Mouse (Mus musculus) intestine, embryonic 14.5 days (tissue): ENCODE measurements around the gene Olfr323. TPM values are rescaled to one million over a fixed set of nuclear protein-coding genes. Genes with fewer than 3 reads are reported as not detected.

Experiments
- ATAC-seq: fragments of 200-750 bp; cut with Nextera tagmentation; replicated peaks from 2 replicates; pipeline ENCODE4 v1.8.0; 2017; ENCODE audit warnings: low read depth, moderate number of reproducible peaks, moderate TSS enrichment, moderate library complexity; ENCODE audit not compliant: low FRiP score, low TSS enrichment
- DNase-seq: peaks from one replicate; pipeline ENCODE4 v3.0.0-alpha.2; 2018; ENCODE audit warnings: low spot score
- H3K27ac ChIP-seq: fragments of 300-500 bp; sonication (generic); 2 replicates; pipeline ENCODE4 v1.5.1; 2014; ENCODE audit warnings: low read depth, mild to moderate bottlenecking, control low read depth
- H3K27me3 ChIP-seq: fragments of 300-500 bp; sonication (generic); replicated peaks from 2 replicates; pipeline ENCODE4 v1.6.1; 2014; ENCODE audit warnings: low read length, control low read depth; ENCODE audit not compliant: control insufficient read depth, insufficient read depth
- H3K36me3 ChIP-seq: fragments of 300-500 bp; sonication (generic); 2 replicates; pipeline ENCODE4 v1.6.1; 2014; ENCODE audit warnings: low read length, control low read depth; ENCODE audit not compliant: control insufficient read depth, insufficient read depth
- H3K4me1 ChIP-seq: fragments of 300-500 bp; sonication (generic); replicated peaks from 2 replicates; pipeline ENCODE4 v1.6.1; 2014; ENCODE audit warnings: low read length, control low read depth, mixed read lengths; ENCODE audit not compliant: control insufficient read depth, insufficient read depth
- H3K4me2 ChIP-seq: fragments of 300-500 bp; sonication (generic); 2 replicates; pipeline ENCODE4 v1.6.1; 2014; ENCODE audit warnings: low read length
- H3K4me3 ChIP-seq: fragments of 300-500 bp; sonication (generic); 2 replicates; pipeline ENCODE4 v1.5.1; 2014; ENCODE audit warnings: low read depth, low read length, control low read depth, mixed read lengths
- H3K9ac ChIP-seq: fragments of 300-500 bp; sonication (generic); 2 replicates; pipeline ENCODE4 v1.6.1; 2014; ENCODE audit warnings: mild to moderate bottlenecking, low read length
- H3K9me3 ChIP-seq: fragments of 300-500 bp; sonication (generic); 2 replicates; pipeline ENCODE4 v1.6.1; 2016; ENCODE audit warnings: low read length, control low read depth; ENCODE audit not compliant: control insufficient read depth
- WGBS: fragments of 180-500 bp; shearing (Covaris S2); extraction: QIAGEN DNeasy Blood & Tissue Kit; methylation state at CpG from one replicate; pipeline ENCODE4 v1.1.7; 2014; 5-methylcytosine and 5-hydroxymethylcytosine counted together
- polyA plus RNA-seq: library from polyadenylated mRNA; unstranded; fragments of >200 nt; fragmentation: Nextera tagmentation; extraction: Ambion mirVana; gene quantifications from 2 replicates; pipeline ENCODE4 v1.2.1, GENCODE M21; 2014

Olfr323 gene
- polyA plus RNA-seq, 1 experiment from 2014 or later, result 0.12 TPM

DNA sequence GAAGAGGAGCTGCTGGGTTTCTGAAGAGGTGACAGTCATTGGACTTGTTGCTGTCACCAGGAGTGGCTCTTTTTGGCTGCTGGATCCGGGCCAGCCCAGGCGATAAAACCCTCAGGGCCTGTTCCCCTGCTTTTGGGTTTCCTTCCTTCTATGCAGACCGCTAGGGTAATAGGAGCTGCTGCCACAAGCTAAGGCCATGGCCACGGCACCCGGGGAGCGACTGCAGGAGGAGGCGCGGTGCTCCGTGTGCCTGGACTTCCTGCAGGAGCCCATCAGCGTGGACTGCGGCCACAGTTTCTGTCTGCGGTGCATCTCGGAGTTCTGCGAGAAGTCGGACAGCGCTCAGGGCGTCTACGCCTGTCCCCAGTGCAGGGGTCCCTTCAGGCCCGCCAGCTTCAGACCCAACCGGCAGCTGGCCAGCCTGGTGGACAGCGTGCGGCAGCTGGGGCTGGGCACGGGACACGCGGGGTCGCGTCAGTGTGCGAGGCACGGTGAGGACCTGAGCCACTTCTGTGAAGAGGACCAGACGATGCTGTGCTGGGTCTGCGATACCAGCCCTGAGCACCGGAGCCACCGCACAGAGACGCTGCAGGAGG is 10.1 kb upstream of the Olfr323 start, which contains the start of gene Trim58:
Gene Trim58 (plus strand): TSS at position 194 of the 596 bp plus-strand sequence.
- WGBS, result 5% methylated on average over 34 of the region's 34 CpGs
- Histone ChIP-seq H3K9ac (0 out of 2 replicates have a peak within 1 kb of the TSS, but pooled peaks have one; percentile 11), H3K4me2 (peak within 1 kb of the TSS; percentile 67), H3K27me3 (peaks cover 14% of the 10 kb centered on the region; the same call in 1 of the 2 replicates), H3K36me3 (no peaks in the 10 kb centered on the region), H3K4me3 (peak within 1 kb of the TSS; percentile 32), H3K27ac (no peak within 1 kb of the TSS), H3K4me1 (peaks cover 6% of the 10 kb centered on the region; the same call in 1 of the 2 replicates), H3K9me3 (no peaks in the 10 kb centered on the region)
- ATAC-seq (0 out of 2 replicates have a peak, but pooled peaks have one; percentile 40), DNase-seq (peak; percentile 73)

DNA sequence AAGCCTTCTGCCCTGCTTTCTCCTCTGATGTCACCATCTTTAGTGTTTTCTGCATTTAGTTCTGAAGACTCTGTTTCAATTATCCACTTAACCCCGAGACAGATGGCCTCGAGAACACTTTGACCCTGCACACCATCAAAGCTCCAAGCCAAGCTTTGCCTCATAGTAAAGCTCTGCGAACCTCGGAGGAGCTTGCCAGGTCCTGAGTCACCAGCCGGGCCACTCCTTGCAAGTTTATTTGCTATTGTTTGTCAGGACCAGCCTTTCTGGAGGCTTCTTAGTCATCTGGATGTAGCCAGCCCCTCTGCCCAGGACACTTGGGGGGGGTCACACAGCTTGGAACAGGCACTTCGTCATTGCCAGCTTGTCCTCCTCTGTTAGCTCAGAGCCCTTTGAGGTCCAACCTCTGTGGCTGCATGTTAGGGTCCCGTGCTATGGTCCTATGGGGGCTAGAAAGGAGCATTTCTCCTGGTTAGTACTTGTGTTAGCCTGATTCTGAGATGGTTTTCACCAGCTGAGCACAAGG is 7.9 kb upstream of the Olfr323 start:
- Histone ChIP-seq H3K36me3 (no peaks in the 10 kb centered on the region), H3K4me2 (no peak overlapping the region), H3K4me1 (peaks cover 6% of the 10 kb centered on the region; the same call in 1 of the 2 replicates), H3K4me3 (no peak overlapping the region), H3K9ac (no peak overlapping the region), H3K27me3 (peaks cover 14% of the 10 kb centered on the region; the same call in 1 of the 2 replicates), H3K9me3 (no peaks in the 10 kb centered on the region), H3K27ac (no peak overlapping the region)
- ATAC-seq, result no peak
- WGBS, result 45% methylated on average over 7 of the region's 7 CpGs
- DNase-seq, result no peak

DNA sequence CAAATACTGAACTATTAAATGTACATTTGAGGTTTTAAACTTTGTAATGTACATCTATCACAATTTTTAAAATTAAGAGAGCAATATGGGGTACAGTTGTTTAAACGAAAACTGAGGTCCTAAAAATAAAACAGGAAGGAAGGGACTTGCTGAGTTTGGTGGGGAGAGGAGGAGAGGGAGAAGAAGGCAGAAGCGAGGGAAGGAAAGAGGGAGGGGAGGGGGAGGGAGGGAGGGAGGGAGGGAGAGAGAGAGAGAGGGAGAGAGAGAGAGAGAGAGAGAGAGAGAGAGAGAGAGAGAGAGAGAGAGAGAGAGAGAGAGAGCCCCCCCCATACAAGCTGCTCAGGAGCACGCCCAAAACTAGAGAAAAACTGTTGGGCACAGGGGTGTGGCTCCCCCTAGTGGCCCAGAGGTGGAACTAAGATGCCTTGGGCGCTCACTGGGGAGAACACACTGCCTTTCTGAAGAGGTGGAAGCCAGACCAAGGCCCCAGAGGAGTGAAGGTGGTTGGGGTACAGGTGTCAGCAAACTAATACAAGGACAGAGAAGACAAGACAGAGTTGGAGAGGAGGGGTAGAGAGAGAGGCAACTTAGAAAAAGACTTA is 6.2 kb upstream of the Olfr323 start:
- Histone ChIP-seq H3K9ac (no peak overlapping the region), H3K27me3 (peaks cover 11% of the 10 kb centered on the region; the same call in 1 of the 2 replicates), H3K36me3 (no peaks in the 10 kb centered on the region), H3K4me3 (no peak overlapping the region), H3K4me2 (no peak overlapping the region), H3K9me3 (no peaks in the 10 kb centered on the region), H3K4me1 (peaks cover 6% of the 10 kb centered on the region; the same call in 1 of the 2 replicates), H3K27ac (no peak overlapping the region)
- 31% methylated on average over 4 of the region's 4 CpGs for WGBS
- ATAC-seq (no peak), DNase-seq (no peak)

DNA sequence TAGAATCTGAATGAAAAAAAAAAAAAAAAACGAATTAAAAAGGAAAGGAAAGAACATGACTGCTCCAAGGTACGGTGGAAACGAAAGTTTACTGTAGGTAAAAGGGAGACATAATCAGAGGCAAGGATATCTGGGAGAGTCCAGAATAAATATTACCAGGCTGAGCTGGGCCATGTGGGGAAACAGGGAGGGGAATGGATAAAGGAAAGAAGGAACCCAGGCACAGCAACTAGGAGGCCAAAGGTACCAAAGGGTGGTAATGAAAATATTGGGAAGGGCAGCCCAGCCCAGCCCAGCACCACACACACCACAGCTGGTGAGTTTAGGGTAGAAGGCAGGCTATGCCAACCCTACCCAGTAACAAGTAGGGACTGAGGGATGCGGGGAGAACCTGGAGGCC is 4.6 kb upstream of the Olfr323 start:
- 48% methylated on average over 4 of the region's 4 CpGs for WGBS
- no peak for ATAC-seq
- DNase-seq, result no peak

DNA sequence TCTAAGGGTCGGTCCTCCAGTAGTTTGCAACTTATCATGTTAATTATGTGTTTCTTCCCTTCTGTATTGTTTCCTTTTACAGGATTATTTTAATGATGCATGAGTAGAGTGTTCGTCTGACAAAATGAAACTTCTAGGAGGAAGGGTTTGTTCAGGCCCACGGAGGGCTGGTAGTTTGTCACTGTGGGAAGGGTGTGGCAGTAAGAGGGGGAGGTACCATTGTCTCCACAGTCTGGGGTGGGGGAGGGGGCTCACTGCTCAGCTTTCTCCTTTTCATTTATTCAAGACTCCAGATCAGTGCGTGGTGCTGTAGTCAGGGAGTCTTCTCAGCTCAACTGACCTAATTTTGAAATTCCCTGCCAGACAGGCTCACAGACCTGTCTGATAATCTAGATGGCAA is 4.2 kb downstream of the Olfr323 start:
- no peaks in the 10 kb centered on the region for H3K4me1 ChIP-seq
- H3K4me2 ChIP-seq, result no peak overlapping the region
- ATAC-seq (no peak), DNase-seq (no peak)
- H3K4me3 ChIP-seq, result no peak overlapping the region
- no peak overlapping the region for H3K9ac ChIP-seq
- WGBS, result 55% methylated on average over 4 of the region's 4 CpGs
- no peaks in the 10 kb centered on the region for H3K9me3 ChIP-seq
- H3K36me3 ChIP-seq, result no peaks in the 10 kb centered on the region
- H3K27ac ChIP-seq, result no peak overlapping the region
- no peaks in the 10 kb centered on the region for H3K27me3 ChIP-seq

More for the DNA sequence above, 4.6 kb upstream of the Olfr323 start:
- Histone ChIP-seq H3K27ac (no peak overlapping the region), H3K27me3 (0 out of 2 replicates have a peak, but pooled peaks cover 2% of the 10 kb centered on the region), H3K36me3 (no peaks in the 10 kb centered on the region), H3K4me2 (no peak overlapping the region), H3K9ac (no peak overlapping the region), H3K4me3 (no peak overlapping the region), H3K4me1 (no peaks in the 10 kb centered on the region), H3K9me3 (no peaks in the 10 kb centered on the region)

DNA sequence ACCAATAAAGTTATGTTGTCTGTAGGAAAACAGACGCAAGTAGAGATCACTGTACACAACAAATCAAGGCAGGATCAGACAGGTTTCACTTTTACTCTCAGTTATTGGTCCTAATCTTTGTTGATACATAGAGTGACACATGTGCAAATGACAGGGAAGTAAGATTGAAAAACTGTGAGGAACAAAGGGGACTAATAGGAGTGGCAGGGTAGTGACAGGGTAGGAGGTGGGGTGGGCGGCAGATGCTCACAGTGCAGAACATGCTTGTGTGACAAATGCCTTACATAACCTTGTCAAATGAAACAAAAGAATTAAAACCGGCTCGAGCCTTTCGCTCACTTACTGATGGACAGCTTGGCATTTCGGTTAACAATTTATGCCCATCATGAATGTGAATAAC is 11.5 kb downstream of the Olfr323 start:
- no peaks in the 10 kb centered on the region for H3K36me3 ChIP-seq
- no peak overlapping the region for H3K9ac ChIP-seq
- no peak overlapping the region for H3K4me3 ChIP-seq
- H3K4me2 ChIP-seq, result no peak overlapping the region
- 63% methylated on average over 6 of the region's 6 CpGs for WGBS
- H3K4me1 ChIP-seq, result no peaks in the 10 kb centered on the region
- no peak overlapping the region for H3K27ac ChIP-seq
- no peaks in the 10 kb centered on the region for H3K27me3 ChIP-seq
- ATAC-seq (peak; percentile 66; the same call in 1 of the 2 replicates), DNase-seq (no peak)
- H3K9me3 ChIP-seq, result no peaks in the 10 kb centered on the region

DNA sequence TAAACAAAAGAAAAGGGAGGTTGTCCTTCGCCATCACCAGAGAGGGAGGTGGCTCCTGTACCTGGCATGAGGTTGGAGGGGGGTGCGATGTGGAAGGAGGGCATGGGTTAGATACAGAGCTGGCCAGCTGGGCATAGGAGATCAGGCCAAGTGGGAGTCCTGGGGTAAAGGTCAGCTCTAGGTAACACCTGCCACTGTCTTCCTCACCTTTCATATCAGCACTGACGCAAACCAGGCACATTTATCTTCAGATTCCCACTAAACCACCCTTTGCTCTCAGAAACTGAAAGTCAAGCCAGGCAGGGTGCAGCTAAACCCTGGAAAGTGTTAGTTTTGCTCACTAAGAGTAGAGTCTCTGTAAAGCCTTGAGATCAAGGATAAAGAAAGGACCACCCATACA is 11.9 kb downstream of the Olfr323 start:
- Histone ChIP-seq H3K27me3 (no peaks in the 10 kb centered on the region), H3K4me3 (no peak overlapping the region), H3K36me3 (no peaks in the 10 kb centered on the region), H3K9ac (no peak overlapping the region), H3K4me1 (no peaks in the 10 kb centered on the region), H3K9me3 (no peaks in the 10 kb centered on the region), H3K27ac (no peak overlapping the region), H3K4me2 (no peak overlapping the region)
- ATAC-seq (peak; percentile 55), DNase-seq (no peak)
- WGBS, result 29% methylated on average over 3 of the region's 3 CpGs

DNA sequence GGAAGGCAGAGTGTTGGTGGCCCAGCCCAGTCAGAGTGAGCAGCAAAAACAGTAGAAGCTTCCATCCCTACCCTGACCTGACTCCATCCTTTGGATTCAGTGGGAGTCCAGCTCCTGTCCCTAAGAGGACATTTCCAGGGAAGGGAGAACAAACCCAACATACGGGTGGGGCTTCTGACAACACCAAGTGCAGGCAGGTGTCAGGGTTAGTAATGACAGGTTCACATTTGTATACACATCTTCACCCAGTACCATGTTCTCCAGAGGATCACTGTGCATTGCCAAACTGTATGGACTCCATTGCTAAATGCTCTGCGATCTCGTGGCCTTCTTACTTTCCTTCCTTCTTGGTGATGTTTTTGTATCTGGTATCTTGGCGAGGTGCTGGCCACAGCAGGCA is 14.3 kb downstream of the Olfr323 start, which contains the start of gene 2210407C18Rik:
Gene 2210407C18Rik (minus strand): TSS at position 101 of the 400 bp plus-strand sequence.
- WGBS, result 93% methylated on average over 4 of the region's 4 CpGs
- no peak within 1 kb of the TSS for H3K4me2 ChIP-seq
- no peak within 1 kb of the TSS for H3K4me3 ChIP-seq
- no peaks in the 10 kb centered on the region for H3K9me3 ChIP-seq
- H3K9ac ChIP-seq, result no peak within 1 kb of the TSS
- ATAC-seq (no peak), DNase-seq (no peak)
- no peaks in the 10 kb centered on the region for H3K27me3 ChIP-seq
- no peaks in the 10 kb centered on the region for H3K36me3 ChIP-seq
- no peak within 1 kb of the TSS for H3K27ac ChIP-seq
- H3K4me1 ChIP-seq, result no peaks in the 10 kb centered on the region
